Mouse (Mus musculus): ENCODE data around the gene Hdac6. TPM values are rescaled to one million over a fixed set of nuclear protein-coding genes. Genes with fewer than 3 reads are reported as not detected.
A peak's percentile ranks its signal among the peaks of the same experiment; 100 is the strongest.

Gene Hdac6
- total RNA-seq (2021): 10 to 100 TPM; 14.4 to 15.0 TPM
- long read RNA-seq, experiment 1, full-length matches to known transcripts: 10 of 17 reads
- long read RNA-seq, experiment 1, partial matches to known transcripts: 3 of 17 reads
- long read RNA-seq, experiment 1, other reads (novel, unspliced or antisense): 4 of 17 reads
- long read RNA-seq, experiment 2, full-length matches to known transcripts: 4 of 11 reads
- long read RNA-seq, experiment 2, partial matches to known transcripts: 6 of 11 reads
- long read RNA-seq, experiment 2, other reads (novel, unspliced or antisense): 1 of 11 reads

DNA sequence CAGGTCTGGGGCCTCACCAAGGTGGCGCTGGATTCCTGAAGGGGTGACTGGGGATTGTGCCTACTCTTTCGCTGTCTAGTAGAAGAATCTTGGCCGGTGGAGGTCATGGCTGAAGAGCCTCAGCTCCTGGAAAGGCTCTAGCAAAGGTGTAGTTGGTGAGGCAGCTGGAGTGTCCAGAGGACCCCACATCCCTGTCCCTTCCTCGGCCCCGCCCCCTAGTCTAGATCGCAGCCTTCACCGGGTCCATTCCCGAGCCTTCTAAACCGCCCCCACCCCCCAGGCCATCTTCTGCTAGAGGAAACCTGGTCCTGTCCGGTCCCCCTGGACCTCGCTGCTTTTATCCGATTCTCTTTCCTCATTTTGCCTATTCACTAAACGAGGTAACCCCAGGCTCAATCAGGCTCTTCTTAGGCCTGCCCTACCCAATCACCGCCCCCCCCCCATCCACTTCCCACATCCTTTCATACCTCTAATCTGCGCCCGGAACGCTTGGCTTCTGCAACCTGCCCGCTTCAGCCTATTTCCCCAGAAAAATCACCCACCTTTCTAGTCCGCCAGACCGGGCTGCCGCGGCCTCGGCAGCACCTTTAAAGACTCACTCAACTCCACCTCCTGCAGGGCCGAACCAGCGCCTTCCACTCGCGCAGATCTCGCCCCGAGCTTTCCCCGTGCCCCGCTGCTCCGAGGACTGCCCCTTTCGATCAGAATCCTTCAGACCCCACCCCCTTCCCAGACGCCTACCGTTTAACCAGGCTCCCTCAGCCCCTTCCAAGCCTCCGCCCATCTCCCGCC lies at the start of gene Hdac6:
Gene Hdac6 (minus strand): TSS at position 782 of the 792 bp plus-strand sequence.
- no peak for DNase-seq (ENCODE audit: low spot score in 2 of 2)

GRCm38 (mm10) chrX:7993068-7993735 lies 45.5 kb upstream of the Hdac6 start:
- DNase-seq (ENCODE audit: low spot score in 2 of 2): no peak

- no peak for DNase-seq (ENCODE audit: low spot score in 2 of 2)
Observed at GRCm38 (mm10) chrX:7992379-7993067, 44.8 kb upstream of the Hdac6 start.

- no peak for DNase-seq (ENCODE audit: low spot score in 2 of 2)
Observed at GRCm38 (mm10) chrX:7981368-7981767, 33.7 kb upstream of the Hdac6 start.

DNA sequence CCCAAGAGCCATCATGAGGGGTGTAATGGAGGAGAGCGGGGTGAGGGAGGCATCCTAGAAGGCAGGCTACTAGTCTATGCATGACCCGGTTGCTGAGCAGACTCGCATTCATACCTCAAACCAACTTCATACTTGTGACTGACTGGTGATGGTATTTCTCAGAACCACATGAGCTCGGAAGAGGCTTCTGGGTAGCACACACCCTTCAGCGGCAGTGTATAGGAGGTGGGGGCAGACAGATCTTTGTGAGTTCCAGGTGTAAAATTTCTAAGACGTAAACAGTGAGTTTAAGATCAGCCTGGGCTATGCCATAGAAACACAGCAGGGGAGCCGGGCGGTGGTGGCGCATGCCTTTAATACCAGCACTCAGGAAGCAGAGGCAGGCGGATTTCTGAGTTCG lies 30.2 kb upstream of the Hdac6 start, which contains the start of gene Gata1:
Gene Gata1 (minus strand): TSS at position 180 of the 400 bp plus-strand sequence.
- DNase-seq (ENCODE audit: low spot score in 2 of 2): no peak

- DNase-seq (ENCODE audit: low spot score in 2 of 2): no peak
Observed at GRCm38 (mm10) chrX:7971292-7971691, 23.6 kb upstream of the Hdac6 start.

GRCm38 (mm10) chrX:7968899-7969298 lies 21.2 kb upstream of the Hdac6 start:
- DNase-seq (ENCODE audit: low spot score in 2 of 2): no peak

GRCm38 (mm10) chrX:7968226-7968625 lies 20.5 kb upstream of the Hdac6 start:
- no peak for DNase-seq (ENCODE audit: low spot score in 2 of 2)

GRCm38 (mm10) chrX:7967596-7968201 lies 20.0 kb upstream of the Hdac6 start:
- no peak for DNase-seq (ENCODE audit: low spot score in 2 of 2)

DNA sequence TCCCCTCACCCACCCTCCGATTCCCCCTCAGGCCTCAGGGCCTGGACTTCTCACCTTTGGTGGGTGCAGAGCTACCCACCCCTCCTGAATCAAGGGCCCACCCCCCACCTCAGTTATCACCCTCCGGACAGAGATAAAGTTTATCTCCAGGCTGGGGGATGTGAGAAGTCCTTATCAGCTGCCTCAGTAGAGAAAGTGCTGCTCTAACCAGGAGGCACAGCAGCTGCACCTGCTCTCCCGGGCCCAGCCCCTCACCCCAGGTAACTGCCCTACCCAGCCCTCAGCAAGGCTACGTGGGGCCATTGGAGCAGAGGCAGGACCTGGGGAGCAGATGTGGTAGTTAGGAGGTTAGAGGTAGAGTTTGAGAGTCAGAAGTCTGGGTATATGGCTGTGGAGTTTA lies 18.5 kb upstream of the Hdac6 start:
- DNase-seq (ENCODE audit: low spot score in 2 of 2): no peak

GRCm38 (mm10) chrX:7963829-7964626 lies 16.3 kb upstream of the Hdac6 start:
- no peak for DNase-seq (ENCODE audit: low spot score in 2 of 2)

DNA sequence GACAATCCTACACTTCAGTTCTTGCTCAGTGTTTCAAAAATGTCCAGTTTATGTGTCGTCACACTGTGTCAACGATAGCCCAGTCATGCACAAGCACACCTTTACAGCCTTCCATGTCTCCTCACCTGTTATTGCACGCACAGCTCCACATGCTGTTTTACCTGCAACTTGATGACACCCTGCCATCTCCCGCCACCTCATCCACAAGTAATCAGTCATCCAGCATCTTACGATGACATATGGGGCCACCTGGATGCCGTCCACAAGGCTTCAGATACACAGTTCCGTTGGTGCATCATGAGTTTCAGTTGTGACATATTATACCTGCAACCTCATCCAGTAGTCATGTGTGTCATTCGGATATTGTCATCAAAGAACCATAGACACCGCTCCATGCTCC lies 11.2 kb upstream of the Hdac6 start:
- no peak for DNase-seq (ENCODE audit: low spot score in 2 of 2)

GRCm38 (mm10) chrX:7950091-7950490 lies 2.4 kb upstream of the Hdac6 start:
- no peak for DNase-seq (ENCODE audit: low spot score in 2 of 2)

DNA sequence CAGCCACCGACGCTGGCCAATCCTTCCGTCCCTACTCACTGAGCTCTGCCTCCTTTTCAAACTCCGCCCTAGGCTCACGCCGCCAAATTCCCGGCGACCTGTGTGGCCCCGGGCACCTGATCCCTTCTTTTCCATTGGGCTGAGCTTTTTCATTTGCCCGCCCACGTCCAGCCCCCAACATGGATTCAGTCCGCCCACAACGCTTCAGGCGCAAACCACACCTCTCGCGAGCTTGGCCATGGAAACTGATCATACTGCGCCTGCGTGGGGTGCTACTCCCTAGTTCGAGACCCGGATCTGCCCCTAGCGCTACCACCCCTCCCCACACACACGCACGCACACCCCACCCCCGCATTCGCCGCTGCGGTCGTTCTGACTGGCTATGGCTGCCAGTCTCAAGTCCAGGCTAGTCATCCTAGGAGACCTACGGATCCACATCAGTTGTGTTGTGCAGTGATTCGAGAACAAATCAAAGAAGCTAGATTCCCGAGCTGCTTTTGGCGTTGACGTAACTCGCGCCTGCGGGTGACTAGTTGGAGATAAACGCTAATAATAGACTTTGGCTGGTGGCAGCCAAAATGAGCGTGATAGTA lies 307 bp upstream of the Hdac6 start:
- DNase-seq (ENCODE audit: low spot score in 2 of 2): peak; percentile 73

- DNase-seq (ENCODE audit: low spot score in 2 of 2): no peak
Observed at GRCm38 (mm10) chrX:7945618-7946017, 2.1 kb downstream of the Hdac6 start.

- DNase-seq (ENCODE audit: low spot score in 2 of 2): no peak
Observed at GRCm38 (mm10) chrX:7937667-7938066, 10.0 kb downstream of the Hdac6 start.

DNA sequence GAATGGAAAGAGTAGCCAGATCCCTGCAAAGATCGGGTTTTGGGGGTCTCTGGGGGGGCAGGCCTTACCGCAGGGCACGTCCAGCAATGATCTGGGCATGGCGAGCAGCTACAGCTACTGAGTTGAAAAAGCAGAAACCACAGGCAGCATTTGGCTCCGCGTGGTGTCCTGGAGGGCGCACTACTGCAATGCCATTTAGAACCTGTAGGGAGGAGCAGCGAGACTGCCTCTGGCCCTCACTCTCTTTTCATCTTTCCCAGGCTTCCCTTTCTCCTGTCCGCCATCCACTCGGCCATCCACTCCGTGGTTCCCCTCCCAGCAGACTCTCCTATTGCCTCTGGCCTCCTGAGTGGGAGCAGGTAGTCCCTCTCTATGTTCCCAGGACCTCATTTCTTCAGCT lies 10.8 kb downstream of the Hdac6 start:
- no peak for DNase-seq (ENCODE audit: low spot score in 2 of 2)

DNA sequence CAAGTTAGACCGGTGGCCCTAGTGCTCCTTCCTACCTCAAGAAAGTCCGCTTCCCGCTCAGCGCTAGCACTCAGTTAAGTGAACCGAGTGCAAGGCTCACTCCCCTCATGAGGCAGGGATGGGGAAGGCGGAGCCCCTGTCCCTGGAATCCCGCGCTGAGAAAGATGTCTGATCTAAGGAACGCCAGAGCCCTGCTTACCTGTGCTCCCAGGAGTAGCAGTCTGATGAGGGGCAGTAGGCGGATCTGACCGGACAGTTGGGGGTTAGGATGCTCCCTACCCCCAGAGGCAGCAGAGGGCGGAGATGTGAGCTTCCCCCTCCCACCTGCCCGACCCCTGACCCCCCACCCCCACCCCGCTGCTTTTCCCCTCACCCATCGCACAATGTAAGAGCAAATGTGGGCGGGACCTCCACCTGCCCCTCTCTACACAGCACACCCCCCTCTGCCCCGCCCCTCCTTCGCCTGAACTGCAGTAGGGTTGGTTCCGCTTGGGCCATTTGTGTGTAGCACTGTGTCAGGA lies 19.4 kb downstream of the Hdac6 start, which contains the start of gene Eras:
Gene Eras (minus strand): TSS at position 338 of the 521 bp plus-strand sequence.
- DNase-seq (ENCODE audit: low spot score in 2 of 2): no peak

- DNase-seq (ENCODE audit: low spot score in 2 of 2): no peak
Observed at GRCm38 (mm10) chrX:7927116-7927515, 20.6 kb downstream of the Hdac6 start.

Measured in adrenal gland, adult 18-20 months (tissue).